Mouse (Mus musculus): Measurements from ENCODE around the gene Klf13. TPM values are rescaled to one million over a fixed set of nuclear protein-coding genes. Genes with fewer than 3 reads are reported as not detected.
A peak's percentile ranks its signal among the peaks of the same experiment; 100 is the strongest.

The Klf13 gene
- polyA plus RNA-seq, 1 experiment from 2014 or later, result 30.1 TPM

DNA sequence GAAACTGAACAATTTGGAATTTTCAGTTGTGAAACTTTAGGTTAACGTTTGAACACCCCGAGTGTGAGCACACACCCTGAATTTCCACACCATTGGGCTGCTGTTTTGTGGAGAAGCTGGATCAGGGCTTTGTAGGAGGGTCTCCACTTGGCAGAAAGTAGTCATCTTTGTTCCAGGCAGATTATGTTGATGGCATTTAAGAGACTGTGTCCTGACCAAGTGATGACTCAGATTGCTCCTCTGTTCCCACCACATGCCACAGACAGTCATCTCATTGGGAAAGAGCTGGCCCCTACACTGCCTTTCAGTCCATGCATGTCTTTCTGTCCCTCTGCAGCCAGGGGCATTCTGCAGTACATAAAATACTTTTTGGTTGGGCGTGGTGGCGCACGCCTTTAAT lies 1.6 kb upstream of the Klf13 start:
- Histone ChIP-seq H3K4me3 (ENCODE audit: low read depth, low read length) (no peak overlapping the region), H3K27ac (replicated peaks; ENCODE audit: low read depth, low read length) (peak overlapping the region; percentile 98; the same call in 1 of the 2 replicates), H3K4me2 (ENCODE audit: low read depth, low read length) (0 out of 2 replicates have a peak overlapping the region, but pooled peaks have one; percentile 96), H3K27me3 (replicated peaks; ENCODE audit: control insufficient read depth, insufficient read depth, low read length) (no peaks in the 10 kb centered on the region), H3K9me3 (ENCODE audit: control insufficient read depth, low read length) (no peaks in the 10 kb centered on the region), H3K36me3 (ENCODE audit: control insufficient read depth, insufficient read depth, low read length) (no peaks in the 10 kb centered on the region), H3K9ac (ENCODE audit: low read depth, low read length) (0 out of 2 replicates have a peak overlapping the region, but pooled peaks have one; percentile 87), H3K4me1 (ENCODE audit: control insufficient read depth, insufficient read depth, low read length) (peaks cover 9% of the 10 kb centered on the region)
- 90% methylated on average over 5 of the region's 5 CpGs for WGBS
- ATAC-seq (ENCODE audit: low read depth) (no peak), DNase-seq (ENCODE audit: low spot score) (no peak)

DNA sequence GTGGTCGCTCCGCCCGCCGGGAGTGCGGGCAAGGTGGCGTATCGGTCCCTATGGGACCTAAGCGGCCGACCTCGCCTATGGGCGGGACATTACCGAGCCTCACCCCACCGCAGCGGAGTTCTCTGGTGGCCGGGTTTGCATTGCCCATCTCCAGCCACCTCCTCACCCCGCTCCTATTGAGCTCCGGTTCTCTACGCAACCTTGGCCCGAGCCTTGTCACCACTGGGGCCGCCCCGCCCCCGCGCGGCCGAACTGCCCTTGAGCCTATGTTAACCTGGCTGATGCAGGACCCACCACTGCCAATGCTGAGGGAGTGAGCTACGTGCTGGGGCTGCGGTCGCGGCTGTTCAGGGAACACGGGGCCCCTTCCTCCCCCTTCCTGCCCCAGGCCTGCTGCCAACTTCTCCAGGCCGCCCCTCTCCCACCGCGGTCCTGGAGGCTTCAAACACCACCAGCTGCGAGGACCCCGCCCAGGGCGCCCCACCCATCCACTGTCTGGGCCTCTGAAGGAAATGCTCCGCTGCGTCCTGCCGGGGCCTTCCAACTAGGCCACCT lies 759 bp upstream of the Klf13 start:
- Histone ChIP-seq H3K9ac (ENCODE audit: low read depth, low read length) (peak overlapping the region; percentile 87), H3K27me3 (replicated peaks; ENCODE audit: control insufficient read depth, insufficient read depth, low read length) (no peaks in the 10 kb centered on the region), H3K9me3 (ENCODE audit: control insufficient read depth, low read length) (no peaks in the 10 kb centered on the region), H3K4me3 (ENCODE audit: low read depth, low read length) (peak overlapping the region; percentile 78), H3K4me1 (ENCODE audit: control insufficient read depth, insufficient read depth, low read length) (peaks cover 9% of the 10 kb centered on the region), H3K4me2 (ENCODE audit: low read depth, low read length) (peak overlapping the region; percentile 96), H3K36me3 (ENCODE audit: control insufficient read depth, insufficient read depth, low read length) (no peaks in the 10 kb centered on the region), H3K27ac (replicated peaks; ENCODE audit: low read depth, low read length) (peak overlapping the region; percentile 98)
- under 1% methylated on average over 20 of the region's 39 CpGs for WGBS
- DNase-seq (ENCODE audit: low spot score) (peak; percentile 88), ATAC-seq (ENCODE audit: low read depth) (peak; percentile 42)

GRCm38 (mm10) chr7:63938066-63938913 lies 425 bp downstream of the Klf13 start:
- Histone ChIP-seq H3K4me3 (ENCODE audit: low read depth, low read length) (peak overlapping the region; percentile 78), H3K27me3 (replicated peaks; ENCODE audit: control insufficient read depth, insufficient read depth, low read length) (no peaks in the 10 kb centered on the region), H3K9me3 (ENCODE audit: control insufficient read depth, low read length) (no peaks in the 10 kb centered on the region), H3K9ac (ENCODE audit: low read depth, low read length) (peak overlapping the region; percentile 84), H3K4me2 (ENCODE audit: low read depth, low read length) (peak overlapping the region; percentile 96), H3K4me1 (ENCODE audit: control insufficient read depth, insufficient read depth, low read length) (peaks cover 9% of the 10 kb centered on the region), H3K27ac (replicated peaks; ENCODE audit: low read depth, low read length) (peak overlapping the region; percentile 90), H3K36me3 (ENCODE audit: control insufficient read depth, insufficient read depth, low read length) (no peaks in the 10 kb centered on the region)
- under 1% methylated on average over 27 of the region's 121 CpGs for WGBS
- ATAC-seq (ENCODE audit: low read depth), result peak; percentile 60
- DNase-seq (ENCODE audit: low spot score), result no peak

DNA sequence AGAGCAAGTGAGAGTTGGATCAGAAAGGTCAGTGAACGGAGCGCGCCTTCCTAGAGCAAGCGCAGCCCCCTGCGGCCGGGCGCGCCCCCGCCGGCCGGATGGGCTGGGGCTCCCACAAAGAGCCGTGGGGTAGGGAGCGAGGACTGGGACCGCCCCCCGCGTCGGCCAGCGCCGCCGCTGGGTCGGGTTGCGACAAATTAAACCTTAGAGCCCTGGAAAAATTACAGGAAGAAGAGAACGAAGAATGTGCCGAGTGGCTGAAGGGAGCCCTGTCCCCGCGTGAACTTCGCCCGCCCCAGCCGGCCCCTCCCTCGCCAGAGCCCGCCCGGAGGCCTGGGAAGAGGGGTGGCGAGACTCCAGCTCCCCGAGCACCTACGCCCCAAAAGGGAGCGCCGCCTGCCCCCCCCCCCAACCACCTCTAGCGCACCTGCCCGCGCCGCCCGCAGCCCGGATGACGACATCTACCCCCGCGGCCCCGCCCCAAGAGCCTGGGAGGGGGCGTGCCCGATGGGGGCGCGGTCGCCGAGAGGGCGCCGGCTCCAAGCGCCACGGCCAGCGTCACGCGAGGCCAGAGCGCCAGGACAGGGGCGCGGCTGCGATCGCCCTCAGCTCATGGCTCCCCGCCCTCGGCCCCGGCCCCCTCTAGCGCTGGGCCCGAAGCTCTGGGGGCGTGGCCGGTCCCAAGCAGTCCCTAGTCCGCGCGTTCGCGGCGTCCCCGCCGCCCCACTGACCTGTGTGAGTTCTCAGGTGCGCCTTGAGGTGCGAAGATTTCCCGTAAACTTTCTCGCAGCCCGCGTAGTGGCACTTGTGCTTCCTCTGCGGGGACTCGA lies 1.3 kb downstream of the Klf13 start:
- no peaks in the 10 kb centered on the region for H3K36me3 ChIP-seq (ENCODE audit: control insufficient read depth, insufficient read depth, low read length)
- peak overlapping the region; percentile 96 for H3K4me2 ChIP-seq (ENCODE audit: low read depth, low read length)
- DNase-seq (ENCODE audit: low spot score) (peak; percentile 81), ATAC-seq (ENCODE audit: low read depth) (peak; percentile 12)
- no peaks in the 10 kb centered on the region for H3K9me3 ChIP-seq (ENCODE audit: control insufficient read depth, low read length)
- H3K4me1 ChIP-seq (ENCODE audit: control insufficient read depth, insufficient read depth, low read length), result peaks cover 9% of the 10 kb centered on the region
- H3K27me3 ChIP-seq (replicated peaks; ENCODE audit: control insufficient read depth, insufficient read depth, low read length), result no peaks in the 10 kb centered on the region
- peak overlapping the region; percentile 84 for H3K9ac ChIP-seq (ENCODE audit: low read depth, low read length)
- H3K27ac ChIP-seq (replicated peaks; ENCODE audit: low read depth, low read length), result peak overlapping the region; percentile 90
- H3K4me3 ChIP-seq (ENCODE audit: low read depth, low read length), result peak overlapping the region; percentile 78
- 0% methylated on average over 16 of the region's 88 CpGs for whole genome bisulfite sequencing

DNA sequence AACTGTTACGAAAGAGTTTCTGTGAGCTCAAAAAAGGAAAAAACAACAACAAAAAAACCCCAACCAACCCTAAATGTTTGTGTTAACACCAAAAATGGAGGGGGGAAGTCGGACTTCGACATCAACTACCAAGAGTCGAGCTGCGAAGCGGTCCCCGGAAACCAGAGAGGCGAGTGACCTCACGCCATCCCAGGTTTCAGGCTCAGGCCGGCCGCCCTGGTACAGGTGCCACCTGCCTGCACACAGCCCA lies 1.8 kb downstream of the Klf13 start:
- under 1% methylated on average over 11 of the region's 11 CpGs for WGBS
- H3K9ac ChIP-seq (ENCODE audit: low read depth, low read length), result peak overlapping the region; percentile 84
- H3K9me3 ChIP-seq (ENCODE audit: control insufficient read depth, low read length), result no peaks in the 10 kb centered on the region
- H3K4me1 ChIP-seq (ENCODE audit: control insufficient read depth, insufficient read depth, low read length), result peaks cover 9% of the 10 kb centered on the region
- peak overlapping the region; percentile 90 for H3K27ac ChIP-seq (replicated peaks; ENCODE audit: low read depth, low read length)
- H3K4me3 ChIP-seq (ENCODE audit: low read depth, low read length), result peak overlapping the region; percentile 78
- H3K36me3 ChIP-seq (ENCODE audit: control insufficient read depth, insufficient read depth, low read length), result no peaks in the 10 kb centered on the region
- ATAC-seq (ENCODE audit: low read depth) (no peak), DNase-seq (ENCODE audit: low spot score) (no peak)
- peak overlapping the region; percentile 96 for H3K4me2 ChIP-seq (ENCODE audit: low read depth, low read length)
- H3K27me3 ChIP-seq (replicated peaks; ENCODE audit: control insufficient read depth, insufficient read depth, low read length), result no peaks in the 10 kb centered on the region

- Histone ChIP-seq H3K4me1 (ENCODE audit: control insufficient read depth, insufficient read depth, low read length) (peaks cover 9% of the 10 kb centered on the region), H3K27ac (replicated peaks; ENCODE audit: low read depth, low read length) (peak overlapping the region; percentile 90), H3K4me3 (ENCODE audit: low read depth, low read length) (peak overlapping the region; percentile 78), H3K9me3 (ENCODE audit: control insufficient read depth, low read length) (no peaks in the 10 kb centered on the region), H3K27me3 (replicated peaks; ENCODE audit: control insufficient read depth, insufficient read depth, low read length) (no peaks in the 10 kb centered on the region), H3K4me2 (ENCODE audit: low read depth, low read length) (peak overlapping the region; percentile 96), H3K9ac (ENCODE audit: low read depth, low read length) (peak overlapping the region; percentile 84), H3K36me3 (ENCODE audit: control insufficient read depth, insufficient read depth, low read length) (no peaks in the 10 kb centered on the region)
- WGBS, result under 1% methylated on average over 34 of the region's 34 CpGs
- ATAC-seq (ENCODE audit: low read depth) (no peak), DNase-seq (ENCODE audit: low spot score) (peak; percentile 85)
These were observed 2.3 kb downstream of the Klf13 start for GRCm38 (mm10) chr7:63936188-63936985.

DNA sequence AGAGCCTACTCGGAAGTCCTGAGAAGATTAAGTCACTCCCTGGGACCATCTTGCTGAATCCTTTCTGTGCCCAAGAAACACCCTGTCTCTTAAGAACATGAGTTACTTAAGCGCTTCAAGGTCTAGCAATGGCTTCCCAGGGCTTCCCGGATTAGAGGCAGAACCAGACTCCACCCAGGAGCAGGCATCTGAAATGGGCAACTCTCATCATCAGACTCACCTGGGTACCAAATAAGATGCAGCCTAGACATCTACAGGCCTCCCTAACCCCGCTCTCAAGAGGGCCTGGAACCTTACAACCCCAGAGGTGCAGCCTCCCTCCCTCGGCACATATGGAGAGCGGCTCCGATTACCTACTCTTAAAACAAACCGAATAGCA lies 2.9 kb downstream of the Klf13 start:
- Histone ChIP-seq H3K4me3 (ENCODE audit: low read depth, low read length) (peak overlapping the region; percentile 78), H3K27ac (replicated peaks; ENCODE audit: low read depth, low read length) (no peak overlapping the region), H3K27me3 (replicated peaks; ENCODE audit: control insufficient read depth, insufficient read depth, low read length) (no peaks in the 10 kb centered on the region), H3K4me2 (ENCODE audit: low read depth, low read length) (peak overlapping the region; percentile 96), H3K36me3 (ENCODE audit: control insufficient read depth, insufficient read depth, low read length) (no peaks in the 10 kb centered on the region), H3K9me3 (ENCODE audit: control insufficient read depth, low read length) (no peaks in the 10 kb centered on the region), H3K9ac (ENCODE audit: low read depth, low read length) (peak overlapping the region; percentile 84; the same call in 1 of the 2 replicates), H3K4me1 (ENCODE audit: control insufficient read depth, insufficient read depth, low read length) (peaks cover 9% of the 10 kb centered on the region)
- WGBS, result 18% methylated on average over 8 of the region's 8 CpGs
- ATAC-seq (ENCODE audit: low read depth) (no peak), DNase-seq (ENCODE audit: low spot score) (no peak)

GRCm38 (mm10) chr7:63934530-63934929 lies 4.2 kb downstream of the Klf13 start:
- H3K36me3 ChIP-seq (ENCODE audit: control insufficient read depth, insufficient read depth, low read length), result no peaks in the 10 kb centered on the region
- H3K4me1 ChIP-seq (ENCODE audit: control insufficient read depth, insufficient read depth, low read length), result peaks cover 1% of the 10 kb centered on the region
- ATAC-seq (ENCODE audit: low read depth) (no peak), DNase-seq (ENCODE audit: low spot score) (no peak)
- H3K27ac ChIP-seq (replicated peaks; ENCODE audit: low read depth, low read length), result no peak overlapping the region
- no peaks in the 10 kb centered on the region for H3K9me3 ChIP-seq (ENCODE audit: control insufficient read depth, low read length)
- 0 out of 2 replicates have a peak overlapping the region, but pooled peaks have one; percentile 11 for H3K9ac ChIP-seq (ENCODE audit: low read depth, low read length)
- H3K4me3 ChIP-seq (ENCODE audit: low read depth, low read length), result no peak overlapping the region
- WGBS, result 86% methylated on average over 1 of the region's 1 CpGs
- no peak overlapping the region for H3K4me2 ChIP-seq (ENCODE audit: low read depth, low read length)
- H3K27me3 ChIP-seq (replicated peaks; ENCODE audit: control insufficient read depth, insufficient read depth, low read length), result no peaks in the 10 kb centered on the region

Data from embryonic facial prominence, embryonic 14.5 days (tissue).